Mouse (Mus musculus): ENCODE data around the gene Tpp1.
A peak's percentile ranks its signal among the peaks of the same experiment; 100 is the strongest.

Gene Tpp1

GRCm38 (mm10) chr7:105751491-105752433 is at the start of gene Tpp1:
TSS of gene Tpp1 (minus strand) at chr7:105752235.
- DNase-seq = peak; percentile 94 to 95

- DNase-seq = no peak
Measured at GRCm38 (mm10) chr7:105796972-105797371, 44.9 kb upstream of the Tpp1 start.

GRCm38 (mm10) chr7:105795759-105796366 is 43.8 kb upstream of the Tpp1 start:
- DNase-seq = no peak

- no peak for DNase-seq
Measured at GRCm38 (mm10) chr7:105793701-105794100, 41.7 kb upstream of the Tpp1 start.

GRCm38 (mm10) chr7:105791147-105791546 is 39.1 kb upstream of the Tpp1 start:
- DNase-seq = no peak

GRCm38 (mm10) chr7:105787285-105788140 is 35.5 kb upstream of the Tpp1 start, which contains the start of gene Dchs1:
TSS of gene Dchs1 (minus strand) at chr7:105787654.
- peak in 1 of 2 experiments; percentile 7 for DNase-seq

GRCm38 (mm10) chr7:105786506-105787284 is 34.7 kb upstream of the Tpp1 start:
- DNase-seq = no peak

- DNase-seq = no peak
Measured at GRCm38 (mm10) chr7:105784556-105784955, 32.5 kb upstream of the Tpp1 start.

GRCm38 (mm10) chr7:105783861-105784260 is 31.8 kb upstream of the Tpp1 start:
- no peak for DNase-seq

- DNase-seq = peak; percentile 51 to 54
Measured at GRCm38 (mm10) chr7:105778553-105779265, 26.7 kb upstream of the Tpp1 start.

- peak; percentile 43 to 58 for DNase-seq
Measured at GRCm38 (mm10) chr7:105777797-105778552, 25.9 kb upstream of the Tpp1 start.

GRCm38 (mm10) chr7:105777316-105777715 is 25.3 kb upstream of the Tpp1 start:
- no peak for DNase-seq

GRCm38 (mm10) chr7:105776026-105776425 is 24.0 kb upstream of the Tpp1 start:
- DNase-seq = no peak

- no peak for DNase-seq
Measured at GRCm38 (mm10) chr7:105774661-105775060, 22.6 kb upstream of the Tpp1 start.

- no peak for DNase-seq
Measured at GRCm38 (mm10) chr7:105773041-105773440, 21.0 kb upstream of the Tpp1 start.

- DNase-seq = no peak
Measured at GRCm38 (mm10) chr7:105772331-105772730, 20.3 kb upstream of the Tpp1 start.

- DNase-seq = peak in 1 of 2 experiments; percentile 23
Measured at GRCm38 (mm10) chr7:105769959-105770358, 17.9 kb upstream of the Tpp1 start.

GRCm38 (mm10) chr7:105767729-105768165 is 15.7 kb upstream of the Tpp1 start:
- DNase-seq = peak in 1 of 2 experiments; percentile 23

- DNase-seq = no peak
Measured at GRCm38 (mm10) chr7:105764331-105764730, 12.3 kb upstream of the Tpp1 start.

GRCm38 (mm10) chr7:105762517-105763270 is 10.7 kb upstream of the Tpp1 start:
- no peak for DNase-seq

All from lung, adult 18-20 months (tissue).